Mouse (Mus musculus): ENCODE measurements around the gene Cc2d2b.

DNA sequence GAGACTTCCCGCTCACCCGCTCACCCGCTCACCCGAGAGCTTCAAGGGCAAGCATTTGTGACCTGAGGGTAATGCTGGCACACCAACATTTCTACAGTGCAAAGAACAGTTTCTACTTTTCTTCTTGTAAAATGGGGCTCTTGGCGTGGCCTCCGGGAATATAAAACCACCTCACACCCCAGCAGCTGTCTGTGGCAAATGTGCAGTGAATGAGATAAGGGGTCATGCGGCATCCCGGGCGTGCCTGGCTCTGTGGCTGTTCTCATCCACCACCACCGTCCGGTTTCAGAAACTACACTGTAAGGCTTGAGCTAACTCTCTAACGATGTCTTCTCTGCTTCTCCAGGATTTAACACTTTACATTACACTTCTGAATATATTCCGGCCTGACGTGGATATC, 64.8 kb downstream of the Cc2d2b start:
- TF ChIP-seq POLR2A (IDR thresholded peaks at IDR 0.05; ENCODE audit: borderline replicate concordance, control insufficient read depth, low read depth, low read length) (peak; percentile 62; the same call in 1 of the 2 replicates), CTCF (IDR thresholded peaks at IDR 0.05; ENCODE audit: control insufficient read depth, insufficient read depth, low read length) (no peak)
